Mouse (Mus musculus): ENCODE measurements around the gene Esr1.
A peak's percentile ranks its signal among the peaks of the same experiment; 100 is the strongest.
"Not testable (repeated sequence)": the region's sequence is repeated elsewhere in the genome, so short reads cannot be mapped to it uniquely, and the experiment has no call there.

Esr1 gene

DNA sequence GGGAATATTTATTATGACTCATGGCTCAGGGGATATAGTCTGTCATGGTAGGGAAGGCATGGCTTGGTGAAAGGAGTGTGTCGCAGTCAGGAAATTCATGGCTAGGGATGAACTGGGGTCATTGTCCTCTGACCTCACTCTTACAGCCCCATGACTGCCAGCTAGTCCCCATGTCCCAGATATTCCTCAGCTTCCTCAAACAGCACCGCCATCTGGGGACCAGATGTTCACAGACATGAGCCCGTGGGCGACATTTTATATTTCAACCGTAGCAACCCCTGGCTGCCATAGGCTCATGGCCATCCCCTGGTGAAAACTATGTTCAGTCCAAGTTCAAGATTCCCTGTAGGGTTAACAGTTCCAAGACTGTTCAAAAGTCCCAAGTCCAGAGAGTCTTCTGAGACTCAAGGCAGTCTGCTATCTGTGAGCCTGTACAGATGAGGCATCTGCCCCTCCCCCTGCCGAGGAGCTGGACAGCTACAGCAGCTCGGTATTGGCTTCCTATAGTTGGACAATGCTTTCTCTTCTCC is 83.0 kb downstream of the Esr1 start:
- no peak for DNase-seq (ENCODE audit: low read depth, low spot score)

DNA sequence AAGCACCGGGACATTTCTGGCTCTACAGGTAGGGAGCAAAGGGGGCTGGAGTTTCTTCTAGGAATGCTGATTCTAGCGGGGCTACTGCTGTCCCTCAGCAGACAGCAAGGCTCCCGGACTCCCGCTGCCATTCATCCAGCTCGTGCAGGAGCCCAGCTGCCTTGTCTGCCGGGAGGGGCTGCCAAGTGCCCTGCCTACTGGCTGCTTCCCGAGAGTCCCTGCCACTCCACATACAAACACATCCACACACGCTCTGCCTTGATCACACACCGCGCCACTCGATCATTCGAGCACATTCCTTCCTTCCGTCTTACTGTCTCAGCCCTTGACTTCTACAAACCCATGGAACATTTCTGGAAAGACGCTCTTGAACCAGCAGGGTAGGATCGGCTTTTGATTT is 98.5 kb downstream of the Esr1 start:
- DNase-seq (ENCODE audit: low read depth, low spot score) = peak; percentile 70

DNA sequence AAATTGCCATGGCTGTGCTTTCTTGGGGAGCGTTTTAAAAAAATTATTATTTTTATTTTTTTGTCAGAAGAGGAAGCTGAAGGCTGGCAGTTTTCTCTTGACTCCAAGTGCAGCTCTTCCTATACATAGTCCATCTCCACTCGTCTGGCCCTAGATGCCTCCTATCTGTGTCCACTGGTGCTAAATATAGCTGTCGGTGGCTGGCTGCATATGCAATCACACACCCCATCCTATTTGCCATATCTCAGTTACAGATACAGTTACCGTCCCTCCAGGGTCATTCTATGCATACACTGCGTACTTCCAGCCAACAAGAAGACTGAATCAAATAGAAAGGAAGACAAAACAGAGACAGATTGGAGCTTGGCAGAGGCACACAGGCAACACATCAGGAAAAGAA is 100.0 kb downstream of the Esr1 start:
- peak; percentile 61 for DNase-seq (ENCODE audit: low read depth, low spot score)

DNA sequence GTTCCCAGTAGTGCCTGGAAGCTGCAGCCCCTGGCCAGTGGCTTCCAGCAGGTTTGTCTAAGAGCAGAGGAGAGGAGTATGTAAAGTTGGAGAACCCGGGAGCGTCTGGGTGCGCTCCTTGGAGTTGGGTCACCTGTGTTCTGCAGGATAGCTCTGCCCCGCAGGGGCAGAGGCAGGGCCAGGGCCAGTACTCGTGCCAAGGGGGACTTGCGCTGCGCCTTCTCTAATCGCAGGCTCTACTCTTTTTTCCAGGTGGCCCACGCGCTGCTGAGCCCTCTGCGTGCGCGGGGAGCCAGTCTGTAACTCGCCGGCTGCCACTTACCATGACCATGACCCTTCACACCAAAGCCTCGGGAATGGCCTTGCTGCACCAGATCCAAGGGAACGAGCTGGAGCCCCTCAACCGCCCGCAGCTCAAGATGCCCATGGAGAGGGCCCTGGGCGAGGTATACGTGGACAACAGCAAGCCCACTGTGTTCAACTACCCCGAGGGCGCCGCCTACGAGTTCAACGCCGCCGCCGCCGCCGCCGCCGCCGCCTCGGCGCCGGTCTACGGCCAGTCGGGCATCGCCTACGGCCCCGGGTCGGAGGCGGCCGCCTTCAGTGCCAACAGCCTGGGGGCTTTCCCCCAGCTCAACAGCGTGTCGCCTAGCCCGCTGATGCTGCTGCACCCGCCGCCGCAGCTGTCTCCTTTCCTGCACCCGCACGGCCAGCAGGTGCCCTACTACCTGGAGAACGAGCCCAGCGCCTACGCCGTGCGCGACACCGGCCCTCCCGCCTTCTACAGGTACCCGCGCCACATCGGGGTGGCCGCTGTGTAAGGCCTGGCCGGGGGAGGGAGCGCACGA is 100.9 kb downstream of the Esr1 start:
- no peak for DNase-seq (ENCODE audit: low read depth, low spot score)

DNA sequence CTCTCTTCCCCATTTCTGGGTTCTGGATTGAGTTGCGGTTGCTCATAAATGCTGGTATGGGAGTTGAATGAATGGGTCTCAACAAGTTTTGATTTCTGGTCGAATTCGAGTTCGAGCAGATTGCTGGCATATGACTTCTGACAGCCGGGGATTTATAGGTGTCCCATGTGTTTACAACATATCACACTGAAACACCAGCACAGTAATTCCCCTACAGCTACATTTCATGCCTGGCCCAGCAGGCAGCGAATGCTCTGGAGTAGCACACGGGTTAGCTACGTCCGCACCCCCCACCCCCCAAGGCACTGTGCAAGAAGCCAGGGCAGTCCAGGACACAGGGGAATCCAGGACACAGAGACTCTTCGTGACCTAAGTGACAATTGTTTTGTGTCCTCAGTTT is 102.0 kb downstream of the Esr1 start:
- peak; percentile 78 for DNase-seq (ENCODE audit: low read depth, low spot score)

DNA sequence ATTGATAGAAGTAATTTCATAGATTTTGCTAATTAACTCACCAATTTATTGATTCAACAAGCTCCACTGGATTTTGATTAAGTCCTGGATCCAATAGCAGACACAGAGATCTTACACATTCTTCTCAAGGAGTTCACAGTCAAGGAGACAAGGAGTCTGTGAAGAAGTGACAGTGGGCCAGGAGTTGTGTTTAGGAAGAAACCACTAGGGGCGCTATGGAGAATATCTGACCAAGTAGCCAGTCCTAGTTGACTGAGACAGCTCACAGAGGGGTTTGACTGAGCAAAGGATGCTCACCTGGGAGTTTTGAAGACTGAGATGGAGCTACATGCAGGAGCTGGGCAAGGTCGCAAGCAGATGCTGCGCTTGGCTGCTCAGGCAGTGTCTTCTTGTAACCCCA is 113.5 kb downstream of the Esr1 start:
- no peak for DNase-seq (ENCODE audit: low read depth, low spot score)

DNA sequence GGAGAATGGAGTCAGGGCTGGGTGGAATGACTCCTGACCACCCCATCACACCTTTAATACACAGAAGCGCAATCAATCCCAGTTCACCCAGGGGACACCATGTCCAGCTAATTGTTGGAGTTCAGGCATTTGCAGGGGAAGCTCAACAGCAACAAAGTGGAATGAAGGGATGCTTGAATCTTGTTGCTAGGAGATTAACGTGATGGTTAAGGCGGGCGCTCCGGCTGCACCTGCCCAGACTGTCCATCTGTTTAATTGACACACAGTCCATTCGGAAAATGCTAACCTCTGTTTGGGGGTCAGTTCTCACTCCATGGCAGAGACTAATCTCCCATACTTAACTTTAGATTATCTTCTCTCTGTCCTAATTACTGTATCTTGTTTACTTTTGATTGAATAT is 114.7 kb downstream of the Esr1 start:
- no peak for DNase-seq (ENCODE audit: low read depth, low spot score)

DNA sequence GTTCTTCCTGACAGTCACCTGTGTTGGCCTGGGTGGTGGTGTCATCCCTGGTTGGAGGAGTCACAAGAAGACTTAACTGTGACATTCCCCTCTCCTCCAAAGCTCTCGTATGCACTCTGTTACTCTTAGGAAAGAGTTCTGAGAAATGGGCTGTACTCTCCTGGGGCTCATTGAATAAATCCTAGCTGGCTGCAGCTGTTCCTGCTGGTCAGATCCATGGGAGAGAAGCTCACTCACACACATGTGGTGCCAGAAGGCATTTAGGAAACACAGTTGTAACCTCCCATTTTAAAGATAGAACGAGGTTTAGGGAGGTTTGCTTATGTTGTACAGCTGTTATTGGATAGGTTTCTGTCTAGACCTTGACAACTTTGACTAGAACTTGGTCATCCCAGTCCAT is 120.9 kb downstream of the Esr1 start:
- DNase-seq (ENCODE audit: low read depth, low spot score) = no peak

DNA sequence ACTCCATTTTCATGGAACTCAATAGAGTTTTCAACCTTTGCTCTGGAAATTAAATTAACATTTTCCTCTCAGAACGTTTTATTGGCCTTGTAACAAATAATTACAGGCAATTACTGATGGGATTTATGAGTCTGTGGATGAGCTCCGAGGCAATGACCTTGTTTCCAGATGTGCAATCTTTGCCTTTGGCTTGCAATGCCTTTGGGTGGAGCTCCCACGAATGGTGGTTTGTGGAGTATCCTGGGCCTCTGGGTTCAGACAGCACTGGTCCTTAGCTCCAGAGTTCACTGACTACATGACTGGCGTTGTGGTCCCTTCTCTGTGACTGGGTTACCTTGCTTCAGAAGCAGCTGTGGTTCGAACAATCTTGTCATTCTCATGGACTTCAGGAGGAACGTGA is 122.6 kb downstream of the Esr1 start:
- no peak for DNase-seq (ENCODE audit: low read depth, low spot score)

DNA sequence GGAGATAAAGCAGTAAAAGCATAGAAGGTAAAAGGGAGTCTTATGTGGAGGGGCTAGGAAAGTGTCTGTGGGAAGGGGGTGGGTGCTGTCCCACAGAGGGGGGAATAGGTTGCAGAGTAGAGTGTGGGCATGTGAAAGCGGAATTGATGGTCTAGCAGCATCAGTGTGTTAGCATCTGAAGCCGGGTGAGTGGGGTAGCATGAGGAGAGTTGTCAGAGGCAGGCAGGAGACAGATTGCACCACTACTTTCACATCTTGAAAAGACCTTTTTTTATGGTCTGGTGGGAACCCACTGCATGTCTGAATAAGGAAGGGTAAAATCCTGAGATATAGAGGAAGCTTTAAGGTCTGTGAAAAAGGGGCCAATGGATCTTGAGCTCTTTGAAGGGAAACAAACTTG is 123.5 kb downstream of the Esr1 start:
- no peak for DNase-seq (ENCODE audit: low read depth, low spot score)

DNA sequence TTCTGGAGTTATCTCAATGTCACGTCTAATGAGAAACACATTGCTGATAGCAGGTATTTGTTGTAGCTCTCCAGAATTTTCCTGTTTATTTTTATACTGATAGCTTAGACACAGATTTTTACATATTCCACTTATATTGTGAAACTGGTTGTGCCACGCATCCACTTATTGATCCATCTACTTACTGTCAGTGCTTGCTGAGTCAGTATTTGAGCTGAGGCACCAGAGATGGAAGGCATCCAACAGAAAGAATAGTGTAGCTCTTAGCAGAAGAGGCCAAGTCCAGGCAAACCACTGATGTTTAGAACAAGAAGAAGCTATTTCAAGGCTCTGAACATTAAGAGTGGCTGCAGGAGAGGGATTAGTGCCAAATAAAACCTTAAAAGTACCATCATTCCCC is 126.9 kb downstream of the Esr1 start:
- DNase-seq (ENCODE audit: low read depth, low spot score) = no peak

DNA sequence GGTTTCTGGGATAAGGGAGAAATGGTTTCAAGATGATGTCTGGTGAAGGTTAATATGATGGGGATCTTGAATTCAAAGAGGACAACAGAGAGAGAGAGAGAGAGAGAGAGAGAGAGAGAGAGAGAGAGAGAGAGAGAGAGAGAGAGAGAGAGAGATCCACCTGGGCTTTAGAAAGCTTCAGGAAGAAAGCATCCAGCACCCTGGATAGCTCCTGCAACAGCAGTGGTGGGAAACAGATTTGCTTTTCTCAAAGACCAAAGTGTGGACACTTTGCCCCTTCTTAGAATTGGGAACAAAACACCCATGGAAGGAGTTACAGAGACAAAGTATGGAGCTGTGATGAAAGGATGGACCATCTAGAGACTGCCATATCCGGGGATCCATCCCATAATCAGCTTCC is 139.7 kb downstream of the Esr1 start:
- DNase-seq (ENCODE audit: low read depth, low spot score) = not testable (repeated sequence)

DNA sequence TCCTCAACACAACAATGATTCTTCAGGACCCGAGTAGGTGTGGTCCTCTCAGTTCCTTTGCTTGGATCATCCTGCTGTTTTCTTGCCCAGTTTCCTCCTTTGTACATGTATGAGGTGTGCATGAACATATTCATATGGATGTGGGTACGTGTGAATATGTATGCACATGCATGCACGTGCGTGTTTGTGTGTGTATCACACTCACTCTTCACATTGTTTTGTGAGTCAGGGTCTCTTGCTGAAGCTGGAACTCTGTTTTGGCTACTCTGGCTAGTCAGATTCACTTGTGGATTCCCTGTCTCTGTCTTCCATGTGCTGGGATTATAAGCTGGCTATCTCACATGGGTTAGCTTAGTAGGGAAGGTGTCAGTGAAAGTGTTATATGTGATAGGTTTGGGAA is 141.6 kb downstream of the Esr1 start:
- no peak for DNase-seq (ENCODE audit: low read depth, low spot score)

DNA sequence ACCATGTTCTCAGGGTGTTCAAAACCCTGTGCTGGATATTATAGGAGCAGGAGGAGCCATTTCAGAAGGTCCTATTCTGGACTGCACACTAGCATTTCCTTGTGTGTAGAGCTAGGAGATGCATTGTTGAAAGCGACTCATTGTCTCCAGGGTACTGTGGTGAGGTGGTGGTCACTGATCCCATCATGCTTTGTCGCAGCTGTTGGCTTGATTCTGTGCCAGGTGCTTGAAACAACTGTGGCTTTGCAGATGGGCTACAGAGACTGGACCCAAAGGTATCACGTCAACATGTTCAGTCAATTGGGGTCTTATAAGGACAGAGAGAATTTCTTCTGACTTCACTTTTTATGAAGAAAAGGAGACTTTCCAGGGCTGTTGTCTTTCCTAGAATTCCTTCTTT is 164.1 kb downstream of the Esr1 start:
- peak; percentile 85 for DNase-seq (ENCODE audit: low read depth, low spot score)

DNA sequence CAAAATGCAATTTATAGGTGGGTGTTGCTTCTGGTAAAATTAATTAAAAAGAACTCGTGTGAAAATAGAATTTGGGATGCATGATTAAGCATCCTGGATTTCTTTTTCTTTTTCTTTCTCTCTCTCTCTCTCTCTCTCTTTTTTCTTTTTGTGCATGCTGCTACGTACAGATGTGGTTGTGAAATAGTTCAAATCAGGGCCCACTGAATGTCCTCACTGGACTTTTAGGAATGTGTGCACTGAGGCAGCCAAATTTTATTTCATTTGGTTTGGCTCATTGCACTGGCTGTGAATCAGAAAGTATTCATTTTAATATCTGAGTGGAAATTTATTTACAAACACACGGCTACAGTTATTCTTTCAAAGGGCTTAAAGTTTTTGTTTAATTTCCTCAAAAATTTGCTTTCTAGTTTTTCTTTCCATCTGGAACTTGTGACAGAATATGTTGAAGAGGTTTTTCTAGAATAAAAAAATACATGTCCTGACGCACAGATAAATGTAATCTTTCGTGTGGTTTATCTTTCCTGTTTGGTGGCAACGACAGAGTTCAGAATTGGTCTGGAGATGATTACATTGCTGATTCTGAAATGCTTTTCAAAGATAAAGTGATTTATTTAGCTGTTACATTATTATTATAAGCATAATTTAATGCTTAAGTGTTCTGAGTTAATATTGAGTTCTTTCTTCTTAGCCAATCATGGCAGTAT is 164.8 kb downstream of the Esr1 start:
- peak; percentile 68 for DNase-seq (ENCODE audit: low read depth, low spot score)

DNA sequence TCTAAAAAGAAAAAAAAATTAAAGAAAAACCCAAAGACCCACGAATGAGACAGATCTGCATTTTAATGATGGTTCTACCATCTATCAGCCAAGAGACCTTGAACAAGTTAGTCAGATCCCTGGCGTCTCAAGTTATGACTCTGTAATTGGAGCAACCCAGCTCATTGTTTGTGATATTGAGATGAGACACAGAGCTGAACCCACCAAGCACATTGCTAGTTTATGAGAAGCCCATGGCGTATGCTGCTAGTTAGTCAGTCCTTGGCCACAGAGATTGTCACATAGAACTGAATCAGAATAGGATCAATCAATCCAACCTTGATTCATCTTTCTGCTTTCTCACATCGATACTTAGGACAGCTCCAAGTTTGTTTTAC is 165.3 kb downstream of the Esr1 start:
- no peak for DNase-seq (ENCODE audit: low read depth, low spot score)

DNA sequence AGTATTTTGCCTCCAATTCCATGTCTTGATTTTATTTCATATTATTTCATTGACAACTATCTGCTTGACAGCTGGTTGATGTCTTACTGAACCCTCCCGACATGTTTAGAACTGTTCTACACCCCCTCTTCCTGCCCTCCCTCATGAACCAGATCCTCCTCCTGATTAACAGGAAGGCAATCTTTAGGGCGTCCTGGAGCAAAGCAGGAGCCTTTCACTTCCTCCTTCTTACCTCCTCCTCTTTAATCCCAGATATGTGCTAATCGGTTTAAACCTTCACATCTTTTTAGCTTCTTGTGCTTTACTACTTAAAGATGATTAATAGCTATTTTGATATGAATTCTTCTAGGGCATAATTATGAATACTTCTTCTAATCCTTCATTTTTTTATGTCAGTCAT is 166.6 kb downstream of the Esr1 start:
- DNase-seq (ENCODE audit: low read depth, low spot score) = no peak

DNA sequence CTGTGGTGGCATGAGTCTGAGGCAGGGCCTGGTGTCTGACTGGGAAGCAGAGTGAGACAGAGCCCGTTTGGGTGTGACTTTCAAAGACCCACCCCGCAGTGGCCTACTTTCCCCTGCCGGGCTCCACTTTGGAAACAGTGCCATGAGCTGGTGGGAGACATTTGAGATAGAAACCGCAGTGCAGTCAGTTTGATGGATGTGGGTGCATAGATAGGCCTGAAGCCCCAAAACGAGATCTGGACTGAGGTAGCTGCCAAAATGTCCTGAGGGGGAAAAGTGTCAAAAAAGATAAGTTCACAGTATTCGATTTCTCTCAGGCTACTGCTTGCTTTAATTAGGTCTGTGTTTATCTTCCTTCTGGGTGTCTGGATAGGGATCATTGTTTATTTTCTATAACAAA is 169.5 kb downstream of the Esr1 start:
- DNase-seq (ENCODE audit: low read depth, low spot score) = no peak

DNA sequence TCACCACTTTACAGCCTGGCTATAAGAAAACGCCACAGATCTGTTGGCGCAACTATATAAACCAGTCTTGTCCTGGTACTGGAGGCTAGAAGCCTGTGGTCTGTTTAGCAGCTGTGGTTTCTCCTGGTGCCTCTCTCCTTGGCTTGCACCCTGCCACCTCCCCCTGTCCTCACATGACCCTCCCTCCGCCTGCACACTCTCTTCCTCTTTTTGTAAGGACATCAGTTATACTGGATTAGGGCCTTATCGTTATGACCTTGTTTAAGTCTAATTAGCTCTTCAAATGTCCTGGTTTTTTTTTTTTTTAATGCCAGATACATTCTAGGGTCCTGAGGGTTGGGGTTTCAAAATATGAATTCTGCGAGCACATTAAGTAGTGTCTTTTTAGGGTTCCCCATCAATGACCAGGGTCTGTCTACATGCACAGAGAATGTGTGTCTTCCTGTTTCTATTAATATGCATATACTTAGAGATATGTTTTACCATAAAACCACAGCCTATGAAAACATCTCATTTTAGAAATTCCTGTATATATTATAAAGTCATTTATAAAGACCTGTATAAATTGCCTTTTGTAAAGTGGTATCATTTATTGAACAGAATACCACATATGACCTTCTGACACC is 175.7 kb downstream of the Esr1 start:
- peak; percentile 54 for DNase-seq (ENCODE audit: low read depth, low spot score)

DNA sequence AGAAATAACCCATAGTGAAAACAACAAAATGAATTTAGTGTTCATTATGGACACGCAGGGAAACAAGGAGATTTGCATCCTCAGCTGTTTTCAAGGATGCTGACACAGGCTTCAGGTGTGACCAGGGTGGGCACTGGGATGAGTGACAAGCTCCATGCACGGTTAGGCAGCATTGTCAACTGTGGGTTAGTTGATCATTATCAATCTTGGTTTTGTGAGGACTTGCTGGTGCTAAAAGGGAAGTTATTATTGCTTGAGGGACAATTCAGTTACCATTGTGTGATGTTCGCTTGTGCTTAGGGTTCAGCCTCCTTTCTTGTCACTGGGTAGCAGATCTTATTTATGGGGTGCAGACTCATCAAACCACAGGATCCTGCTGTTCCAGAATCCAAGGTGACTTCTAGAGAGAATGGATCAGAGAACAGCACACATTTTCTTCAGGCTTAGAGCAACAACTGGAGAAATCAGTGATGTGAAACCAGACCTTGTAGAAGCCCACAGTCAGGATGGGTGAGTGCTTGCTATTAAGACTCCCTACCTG is 186.9 kb downstream of the Esr1 start:
- DNase-seq (ENCODE audit: low read depth, low spot score) = no peak

DNA sequence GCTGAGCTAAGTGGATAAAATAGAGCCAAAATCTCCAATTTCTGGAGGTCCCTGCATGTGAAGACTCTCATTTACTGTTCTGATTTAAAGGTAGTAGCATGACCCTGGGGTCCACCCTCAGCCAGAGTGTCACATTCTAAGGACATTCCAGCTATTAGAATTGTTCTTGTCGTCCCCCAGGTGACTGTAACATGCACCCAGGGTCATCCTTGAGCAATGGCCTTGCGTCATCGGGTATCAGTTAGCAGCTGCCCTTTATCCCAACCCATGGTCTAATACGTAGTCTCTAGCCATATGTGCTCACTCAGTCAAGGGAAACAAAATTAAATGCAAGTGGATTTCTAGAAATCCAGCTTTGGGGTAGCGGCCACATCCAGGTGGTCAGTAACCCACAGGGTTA is 213.0 kb downstream of the Esr1 start:
- no peak for DNase-seq (ENCODE audit: low read depth, low spot score)

DNA sequence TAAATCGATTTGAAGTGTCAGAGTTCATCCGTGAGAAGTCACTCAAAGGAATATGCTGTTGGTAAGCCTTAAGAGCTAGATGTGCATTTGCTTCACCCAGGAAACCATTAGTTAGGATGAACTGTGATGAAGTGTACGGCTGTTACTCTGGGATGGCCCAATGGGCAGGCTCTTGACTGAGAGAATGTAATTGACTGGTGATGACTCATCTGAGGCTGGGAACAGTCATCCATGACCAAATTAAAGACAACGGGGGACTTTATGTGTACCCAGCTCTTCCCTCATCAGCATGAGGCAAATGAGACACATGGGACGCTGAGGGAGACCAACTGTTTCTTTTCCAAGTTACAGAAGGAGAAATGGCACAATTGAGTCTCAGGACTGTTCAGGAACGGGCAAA is 219.2 kb downstream of the Esr1 start:
- no peak for DNase-seq (ENCODE audit: low read depth, low spot score)

Measured in skeletal muscle tissue, adult 2 months (tissue).